ENCODE assay signal across 8 mouse cellular contexts in genomic region chr9:121331438-121331837, GRCm38 (mm10). TPM values are rescaled to one million over a fixed set of nuclear protein-coding genes. Genes with fewer than 3 reads are reported as not detected.
DNase-seq lines count a peak whose midpoint lies in the region; ATAC-seq lines count a peak whose summit lies in the region.

No protein-coding gene starts in this region.

- no peaks in the 10 kb centered on the region for H3K9me3 ChIP-seq in embryonic facial prominence, embryonic 14.5 days (ENCODE audit: control insufficient read depth, low read length)
- no peaks in the 10 kb centered on the region for H3K9me3 ChIP-seq in hindbrain, embryonic 15.5 days
- no peaks in the 10 kb centered on the region for H3K9me3 ChIP-seq in midbrain, embryonic 14.5 days (ENCODE audit: control insufficient read depth, low read length)

- no peaks in the 10 kb centered on the region for H3K36me3 ChIP-seq in embryonic facial prominence, embryonic 14.5 days (ENCODE audit: control insufficient read depth, insufficient read depth, low read length)
- H3K36me3 ChIP-seq in hindbrain, embryonic 15.5 days = no peaks in the 10 kb centered on the region
- H3K36me3 ChIP-seq in midbrain, embryonic 14.5 days (ENCODE audit: control insufficient read depth, insufficient read depth, low read length) = no peaks in the 10 kb centered on the region

- peak overlapping the region; percentile 89 for H3K27ac ChIP-seq in embryonic facial prominence, embryonic 14.5 days (replicated peaks; ENCODE audit: low read depth, low read length)
- H3K27ac ChIP-seq in hindbrain, embryonic 15.5 days (replicated peaks) = peak overlapping the region; percentile 70
- peak overlapping the region; percentile 61 for H3K27ac ChIP-seq in midbrain, embryonic 14.5 days (replicated peaks; ENCODE audit: low read depth, low read length)

- H3K9ac ChIP-seq in embryonic facial prominence, embryonic 14.5 days (ENCODE audit: low read depth, low read length) = peak overlapping the region; percentile 5; the same call in 1 of the 2 replicates
- no peak overlapping the region for H3K9ac ChIP-seq in hindbrain, embryonic 15.5 days
- peak overlapping the region; percentile 16; the same call in 1 of the 2 replicates for H3K9ac ChIP-seq in midbrain, embryonic 14.5 days (replicated peaks; ENCODE audit: low read length)

- H3K4me1 ChIP-seq in embryonic facial prominence, embryonic 14.5 days (ENCODE audit: control insufficient read depth, insufficient read depth, low read length) = peaks cover 41% of the 10 kb centered on the region
- peaks cover 65% of the 10 kb centered on the region for H3K4me1 ChIP-seq in hindbrain, embryonic 15.5 days (replicated peaks)
- H3K4me1 ChIP-seq in midbrain, embryonic 14.5 days (ENCODE audit: control insufficient read depth, insufficient read depth, low read length) = peaks cover 50% of the 10 kb centered on the region

- no peak overlapping the region for H3K4me3 ChIP-seq in embryonic facial prominence, embryonic 14.5 days (ENCODE audit: low read depth, low read length)
- no peak overlapping the region for H3K4me3 ChIP-seq in hindbrain, embryonic 15.5 days
- H3K4me3 ChIP-seq in midbrain, embryonic 14.5 days (replicated peaks; ENCODE audit: low read depth, low read length) = no peak overlapping the region

- DNase-seq in embryo, embryonic 10.5 days (ENCODE audit: low spot score) = peak; percentile 54
- DNase-seq in embryo, embryonic 11 days = no peak
- no peak for DNase-seq in embryonic facial prominence, embryonic 14.5 days (ENCODE audit: low spot score)
- DNase-seq in midbrain, embryonic 14.5 days = no peak
- DNase-seq in right cerebral cortex, postnatal 25 days = no peak
- no peak for DNase-seq in ovary, postnatal 36 days (ENCODE audit: low spot score)
- DNase-seq in cerebellum, postnatal 14 days = no peak

- no peak overlapping the region for H3K4me2 ChIP-seq in embryonic facial prominence, embryonic 14.5 days (ENCODE audit: low read depth, low read length)
- H3K4me2 ChIP-seq in hindbrain, embryonic 15.5 days = no peak overlapping the region
- H3K4me2 ChIP-seq in midbrain, embryonic 14.5 days (ENCODE audit: low read length) = 0 out of 2 replicates have a peak overlapping the region, but pooled peaks have one; percentile 15

- no peaks in the 10 kb centered on the region for H3K27me3 ChIP-seq in embryonic facial prominence, embryonic 14.5 days (replicated peaks; ENCODE audit: control insufficient read depth, insufficient read depth, low read length)
- H3K27me3 ChIP-seq in hindbrain, embryonic 15.5 days = no peaks in the 10 kb centered on the region
- no peaks in the 10 kb centered on the region for H3K27me3 ChIP-seq in midbrain, embryonic 14.5 days (ENCODE audit: control insufficient read depth, insufficient read depth, low read length)

- ATAC-seq in embryonic facial prominence, embryonic 14.5 days (ENCODE audit: low read depth) = no peak; the same call in 1 of the 2 replicates
- no peak for ATAC-seq in hindbrain, embryonic 15.5 days (ENCODE audit: low FRiP score, low read depth)
- no peak for ATAC-seq in midbrain, embryonic 14.5 days (ENCODE audit: low FRiP score, low TSS enrichment)

- 22% methylated on average over 5 of the region's 5 CpGs for WGBS in embryonic facial prominence, embryonic 14.5 days
- WGBS in hindbrain, embryonic 15.5 days = 17% methylated on average over 5 of the region's 5 CpGs
- 10% methylated on average over 5 of the region's 5 CpGs for WGBS in midbrain, embryonic 14.5 days

RNA-seq across cellular contexts. Expression of gene Trak1, which starts 34.1 kb away (rescaled TPM):
- 20.4 and 28.3 TPM in 2 replicates for polyA plus RNA-seq in embryonic facial prominence, embryonic 14.5 days (2014; fragmentation: Nextera tagmentation; extraction: Ambion mirVana)
- polyA plus RNA-seq in hindbrain, embryonic 15.5 days (2015; fragmentation: Nextera tagmentation; extraction: Ambion mirVana) = 58.3 and 58.4 TPM in 2 replicates
- polyA plus RNA-seq in midbrain, embryonic 14.5 days (2014; fragmentation: Nextera tagmentation; extraction: Ambion mirVana) = 47.0 and 53.6 TPM in 2 replicates

RNA-seq across cellular contexts. Expression of gene Ulk4, which starts 54.4 kb away (rescaled TPM):
- 125 and 136 TPM in 2 replicates for polyA plus RNA-seq in embryonic facial prominence, embryonic 14.5 days (2014; fragmentation: Nextera tagmentation; extraction: Ambion mirVana)
- polyA plus RNA-seq in hindbrain, embryonic 15.5 days (2015; fragmentation: Nextera tagmentation; extraction: Ambion mirVana) = 75.9 and 94.1 TPM in 2 replicates
- polyA plus RNA-seq in midbrain, embryonic 14.5 days (2014; fragmentation: Nextera tagmentation; extraction: Ambion mirVana) = 75.7 and 79.0 TPM in 2 replicates
